Mouse (Mus musculus): Measurements from ENCODE around the gene Slc25a53. TPM values are rescaled to one million over a fixed set of nuclear protein-coding genes. Genes with fewer than 3 reads are reported as not detected.

Gene Slc25a53
- 15.0 and 16.2 TPM in 2 replicates for polyA plus RNA-seq (2012; rRNA removed)

GRCm38 (mm10) chrX:137038000-137038483 lies at the start of gene Slc25a53:
Slc25a53 (minus strand) TSS chrX:137038302.

GRCm38 (mm10) chrX:137049425-137050225 lies 11.5 kb upstream of the Slc25a53 start, which contains the start of gene Fam199x:
Fam199x (plus strand) TSS chrX:137049594.

GRCm38 (mm10) chrX:136992978-136993547 lies 45.0 kb downstream of the Slc25a53 start, which contains the start of gene Zcchc18:
Zcchc18 (plus strand) TSS chrX:136993155.

DNA sequence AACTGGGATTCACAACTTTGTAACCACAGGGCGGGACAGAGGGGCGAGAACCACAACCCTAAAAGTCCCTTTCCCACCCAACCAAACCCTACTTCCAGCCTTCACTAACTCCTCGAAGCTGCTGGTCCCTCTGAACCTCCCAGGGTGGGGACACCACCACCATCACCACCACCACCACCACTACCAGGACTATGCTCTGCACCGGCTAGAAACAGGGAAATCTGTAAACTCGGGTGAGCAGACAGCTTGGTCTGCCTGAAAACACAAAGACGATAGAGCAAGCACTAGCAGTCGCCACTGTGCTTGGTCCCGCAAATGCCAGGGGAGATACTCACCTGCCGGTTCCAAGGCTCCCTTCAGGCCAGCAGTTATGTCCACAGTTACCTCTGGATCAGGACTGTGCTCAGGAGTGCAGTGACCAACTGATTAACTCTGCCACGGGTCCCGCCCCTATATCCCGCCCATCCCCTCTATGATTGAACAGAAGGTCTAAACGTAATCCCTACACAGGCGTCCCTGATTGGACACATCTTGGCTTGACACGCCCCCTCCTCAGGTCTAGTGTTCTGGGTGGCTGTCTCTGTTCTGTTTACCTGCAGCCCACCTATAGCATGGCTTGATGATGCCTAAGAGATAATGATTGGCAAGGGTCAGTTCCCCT lies 61.5 kb downstream of the Slc25a53 start, which contains the start of the genes Tmsb15l and Tmsb15b1:
Gene Tmsb15l (minus strand): TSS at position 446 of the 661 bp plus-strand sequence.
Gene Tmsb15b1 (minus strand): TSS at position 451 of the 661 bp plus-strand sequence.

GRCm38 (mm10) chrX:136975397-136975796 lies 62.7 kb downstream of the Slc25a53 start, which contains the start of gene Tmsb15b2:
Tmsb15b2 (minus strand) TSS chrX:136975497.

Other genes starting within 250 kb of the Slc25a53 start
- gene Plp1, start 215.6 kb downstream of the Slc25a53 start, polyA plus RNA-seq (2012; rRNA removed), result 10.7 and 19.9 TPM in 2 replicates
- 1.0 and 2.1 TPM in 2 replicates for gene Rab9b, start 169.5 kb downstream of the Slc25a53 start, polyA plus RNA-seq (2012; rRNA removed)
- gene H2bfm, start 111.0 kb downstream of the Slc25a53 start, polyA plus RNA-seq (2012; rRNA removed), result not detected in 2 replicates
- gene Tmsb15b2, start 62.8 kb downstream of the Slc25a53 start, polyA plus RNA-seq (2012; rRNA removed), result 18.4 and 26.4 TPM in 2 replicates
- 3.5 and 10.2 TPM in 2 replicates for gene Tmsb15l, start 61.4 kb downstream of the Slc25a53 start, polyA plus RNA-seq (2012; rRNA removed)
- 4.2 and 12.1 TPM in 2 replicates for gene Tmsb15b1, start 61.4 kb downstream of the Slc25a53 start, polyA plus RNA-seq (2012; rRNA removed)
- gene Zcchc18, start 45.1 kb downstream of the Slc25a53 start, polyA plus RNA-seq (2012; rRNA removed), result 34.7 and 40.1 TPM in 2 replicates
- gene Fam199x, start 11.3 kb upstream of the Slc25a53 start, polyA plus RNA-seq (2012; rRNA removed), result 3.2 and 5.2 TPM in 2 replicates
- gene Esx1, start 83.8 kb upstream of the Slc25a53 start, polyA plus RNA-seq (2012; rRNA removed), result not detected in 2 replicates

Measured in central nervous system, embryonic 11.5 days (tissue).